Mouse (Mus musculus) forebrain, postnatal 0 days (tissue): ENCODE data around the gene Tie1. TPM values are rescaled to one million over a fixed set of nuclear protein-coding genes. Genes with fewer than 3 reads are reported as not detected.

Experiments
- ATAC-seq: fragments of 200-750 bp; cut with Nextera tagmentation; 2 replicates; pipeline ENCODE4 v1.8.0; 2017; ENCODE audit warnings: mild to moderate bottlenecking, moderate library complexity
- DNase-seq: peaks from one replicate; pipeline ENCODE4 v3.0.0-alpha.2; 2015
- H3K27ac ChIP-seq: fragments of 300-500 bp; sonication (generic); 2 replicates; pipeline ENCODE4 v1.5.1; 2014; ENCODE audit warnings: low read depth, mild to moderate bottlenecking, antibody characterized with exemption, low read length, moderate library complexity, mixed read lengths
- H3K27me3 ChIP-seq: fragments of 300-500 bp; sonication (generic); 2 replicates; pipeline ENCODE4 v1.6.1; 2014; ENCODE audit warnings: mild to moderate bottlenecking, low read length, mixed read lengths; ENCODE audit not compliant: insufficient read depth
- H3K36me3 ChIP-seq: fragments of 300-500 bp; sonication (generic); 2 replicates; pipeline ENCODE4 v1.6.1; 2014; ENCODE audit warnings: mild to moderate bottlenecking, moderate library complexity; ENCODE audit not compliant: insufficient read depth
- H3K4me1 ChIP-seq: fragments of 300-500 bp; sonication (generic); 2 replicates; pipeline ENCODE4 v1.6.1; 2014; ENCODE audit warnings: antibody characterized with exemption; ENCODE audit not compliant: insufficient read depth
- H3K4me2 ChIP-seq: fragments of 300-500 bp; sonication (generic); 2 replicates; pipeline ENCODE4 v1.6.1; 2014; ENCODE audit warnings: low read depth, mild to moderate bottlenecking, moderate library complexity
- H3K4me3 ChIP-seq: fragments of 300-500 bp; sonication (generic); 2 replicates; pipeline ENCODE4 v1.5.1; 2014; ENCODE audit warnings: low read depth, low read length, mixed read lengths
- H3K9ac ChIP-seq: fragments of 300-500 bp; sonication (generic); 2 replicates; pipeline ENCODE4 v1.6.1; 2014; ENCODE audit warnings: mild to moderate bottlenecking
- H3K9me3 ChIP-seq: fragments of 300-500 bp; sonication (generic); 2 replicates; pipeline ENCODE4 v1.6.1; 2016; ENCODE audit warnings: low read length
- CTCF ChIP-seq: sonication (generic); IDR thresholded peaks from 2 replicates; pipeline ENCODE4 v1.5.1; 2016; ENCODE audit warnings: antibody characterized with exemption, control low read depth, low read depth
- WGBS: fragments of 180-500 bp; shearing (Covaris S2); extraction: QIAGEN DNeasy Blood & Tissue Kit; methylation state at CpG from one replicate; pipeline ENCODE4 v1.1.7; 2014; 5-methylcytosine and 5-hydroxymethylcytosine counted together
- polyA plus RNA-seq: library from polyadenylated mRNA; unstranded; fragments of >200 nt; fragmentation: Nextera tagmentation; extraction: Ambion mirVana; gene quantifications from 2 replicates; pipeline ENCODE4 v1.2.1, GENCODE M21; 2015
- total RNA-seq: library from RNA; depleted of rRNA; stranded (reverse); fragments of >200 nt; gene quantifications from 2 replicates; pipeline ENCODE4 v1.2.3, GENCODE M21; 2014; rRNA removed

Tie1 gene
- total and polyA plus RNA-seq, 2 experiments from 2014 or later, result 9.8 to 14.9 TPM

GRCm38 (mm10) chr4:118421384-118421783 is 68.5 kb downstream of the Tie1 start:
- H3K27ac ChIP-seq, result no peak overlapping the region
- DNase-seq (no peak), ATAC-seq (no peak)
- H3K9ac ChIP-seq, result no peak overlapping the region
- no peaks in the 10 kb centered on the region for H3K9me3 ChIP-seq
- TF ChIP-seq CTCF, result no peak
- H3K36me3 ChIP-seq, result peaks cover 49% of the 10 kb centered on the region
- H3K4me3 ChIP-seq, result no peak overlapping the region
- H3K27me3 ChIP-seq, result no peaks in the 10 kb centered on the region
- H3K4me1 ChIP-seq, result no peaks in the 10 kb centered on the region
- no peak overlapping the region for H3K4me2 ChIP-seq
- WGBS, result 98% methylated on average over 3 of the region's 3 CpGs

Other genes with a start within 250 kb of the Tie1 start
- gene Ptprf, start 198.7 kb downstream of the Tie1 start, total RNA-seq, result 109 and 120 TPM in 2 replicates
- gene Ptprf, start 198.7 kb downstream of the Tie1 start, polyA plus RNA-seq, result 30.5 and 45.0 TPM in 2 replicates
- gene Szt2, start 80.8 kb downstream of the Tie1 start, total RNA-seq, result 13.5 and 21.1 TPM in 2 replicates
- 1.6 and 3.4 TPM in 2 replicates for gene Szt2, start 80.8 kb downstream of the Tie1 start, polyA plus RNA-seq
- gene Med8, start 80.7 kb downstream of the Tie1 start, total RNA-seq, result 79.6 and 82.9 TPM in 2 replicates
- 86.6 and 96.2 TPM in 2 replicates for gene Med8, start 80.7 kb downstream of the Tie1 start, polyA plus RNA-seq
- 10.2 and 13.9 TPM in 2 replicates for gene Elovl1, start 62.0 kb downstream of the Tie1 start, total RNA-seq
- 22.2 and 22.3 TPM in 2 replicates for gene Elovl1, start 62.0 kb downstream of the Tie1 start, polyA plus RNA-seq
- gene Cdc20, start 52.7 kb downstream of the Tie1 start, total RNA-seq, result 17.6 and 21.6 TPM in 2 replicates
- gene Cdc20, start 52.7 kb downstream of the Tie1 start, polyA plus RNA-seq, result 24.1 and 27.1 TPM in 2 replicates
- gene Mpl, start 32.5 kb downstream of the Tie1 start, total RNA-seq, result not detected in 2 replicates
- 0.10 TPM in 1 of 2 replicates, not detected in the other for gene Mpl, start 32.5 kb downstream of the Tie1 start, polyA plus RNA-seq
- not detected in 2 replicates for gene 2610528J11Rik, start 36.9 kb upstream of the Tie1 start, total RNA-seq
- not detected in 2 replicates for gene 2610528J11Rik, start 36.9 kb upstream of the Tie1 start, polyA plus RNA-seq
- gene Tmem125, start 54.0 kb upstream of the Tie1 start, total RNA-seq, result 0.31 TPM in 1 of 2 replicates, not detected in the other
- 0.29 and 0.39 TPM in 2 replicates for gene Tmem125, start 54.0 kb upstream of the Tie1 start, polyA plus RNA-seq
- gene Cfap57, start 130.7 kb upstream of the Tie1 start, total RNA-seq, result 0.69 and 2.0 TPM in 2 replicates
- gene Cfap57, start 130.7 kb upstream of the Tie1 start, polyA plus RNA-seq, result 0.89 and 1.3 TPM in 2 replicates
- 48.9 and 56.3 TPM in 2 replicates for gene Ebna1bp2, start 130.7 kb upstream of the Tie1 start, total RNA-seq
- gene Ebna1bp2, start 130.7 kb upstream of the Tie1 start, polyA plus RNA-seq, result 97.7 and 104 TPM in 2 replicates
- not detected in 2 replicates for gene Olfr62, start 168.9 kb upstream of the Tie1 start, total RNA-seq
- not detected in 2 replicates for gene Olfr62, start 168.9 kb upstream of the Tie1 start, polyA plus RNA-seq
- not detected in 2 replicates for gene Olfr1342, start 202.7 kb upstream of the Tie1 start, total RNA-seq
- gene Olfr1342, start 202.7 kb upstream of the Tie1 start, polyA plus RNA-seq, result not detected in 2 replicates
- not detected in 2 replicates for gene Olfr1341, start 213.5 kb upstream of the Tie1 start, total RNA-seq
- not detected in 2 replicates for gene Olfr1341, start 213.5 kb upstream of the Tie1 start, polyA plus RNA-seq
- gene Olfr1340, start 230.1 kb upstream of the Tie1 start, total RNA-seq, result not detected in 2 replicates
- gene Olfr1340, start 230.1 kb upstream of the Tie1 start, polyA plus RNA-seq, result 0.10 TPM in 1 of 2 replicates, not detected in the other
- not detected in 2 replicates for gene Olfr1339, start 242.1 kb upstream of the Tie1 start, total RNA-seq
- gene Olfr1339, start 242.1 kb upstream of the Tie1 start, polyA plus RNA-seq, result not detected in 2 replicates